Mouse (Mus musculus) liver, embryonic 14 days (tissue): ENCODE data around the gene Cd82. TPM values are rescaled to one million over a fixed set of nuclear protein-coding genes. Genes with fewer than 3 reads are reported as not detected.

Experiments used
- polyA plus RNA-seq: library from polyadenylated mRNA; depleted of rRNA; stranded (reverse); fragments of >200 nt; gene quantifications from 2 replicates; pipeline ENCODE4 v1.2.3, GENCODE M21; 2012; rRNA removed

The Cd82 gene
- 68.5 and 84.2 TPM in 2 replicates for polyA plus RNA-seq

GRCm38 (mm10) chr2:93462760-93463159 is at the start of gene Cd82:
TSS of gene Cd82 (minus strand) at chr2:93463140.

Other genes with a start within 250 kb of the Cd82 start
- 2.2 and 2.4 TPM in 2 replicates for gene Tspan18, start 128.6 kb downstream of the Cd82 start, polyA plus RNA-seq
- gene Gm10803, start 97.4 kb upstream of the Cd82 start, polyA plus RNA-seq: not detected in 2 replicates
- 0.08 TPM in 1 of 2 replicates, not detected in the other for gene Alx4, start 179.2 kb upstream of the Cd82 start, polyA plus RNA-seq